Mouse (Mus musculus) fibroblast of lung, adult 2 months (primary cell): Measurements from ENCODE around the gene Elmo1.

ENCODE experiments used
- DNase-seq: peaks from one replicate; pipeline ENCODE4 v3.0.0-alpha.2; 2011; ENCODE audit warnings: low read depth

Gene Elmo1

DNA sequence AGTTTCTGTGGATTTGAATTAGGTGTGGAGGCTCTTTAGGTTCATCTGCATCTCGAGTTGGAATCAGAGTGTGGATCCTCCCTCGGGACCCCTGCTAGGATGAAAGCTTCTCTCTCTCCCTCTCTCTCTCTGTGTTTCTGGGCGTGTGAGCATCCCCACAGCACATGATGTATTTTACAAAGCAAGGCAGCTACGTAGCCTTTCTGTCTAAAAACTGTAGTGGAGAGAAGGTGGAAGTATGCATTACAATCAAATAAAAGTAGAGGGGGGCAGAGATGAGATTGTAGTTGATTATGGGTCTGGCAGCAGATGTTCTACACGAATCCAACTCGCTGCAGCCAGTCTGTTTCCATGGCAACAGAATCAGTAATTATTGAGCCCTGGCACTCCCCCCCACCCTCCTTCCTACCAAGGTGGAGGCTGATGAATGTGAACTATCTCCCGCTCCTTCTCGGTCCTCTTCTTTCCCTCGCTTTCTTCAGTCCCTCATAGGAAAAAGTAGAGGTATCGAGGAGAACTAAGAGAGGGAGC lies 382.0 kb downstream of the Elmo1 start:
- no peak for DNase-seq

DNA sequence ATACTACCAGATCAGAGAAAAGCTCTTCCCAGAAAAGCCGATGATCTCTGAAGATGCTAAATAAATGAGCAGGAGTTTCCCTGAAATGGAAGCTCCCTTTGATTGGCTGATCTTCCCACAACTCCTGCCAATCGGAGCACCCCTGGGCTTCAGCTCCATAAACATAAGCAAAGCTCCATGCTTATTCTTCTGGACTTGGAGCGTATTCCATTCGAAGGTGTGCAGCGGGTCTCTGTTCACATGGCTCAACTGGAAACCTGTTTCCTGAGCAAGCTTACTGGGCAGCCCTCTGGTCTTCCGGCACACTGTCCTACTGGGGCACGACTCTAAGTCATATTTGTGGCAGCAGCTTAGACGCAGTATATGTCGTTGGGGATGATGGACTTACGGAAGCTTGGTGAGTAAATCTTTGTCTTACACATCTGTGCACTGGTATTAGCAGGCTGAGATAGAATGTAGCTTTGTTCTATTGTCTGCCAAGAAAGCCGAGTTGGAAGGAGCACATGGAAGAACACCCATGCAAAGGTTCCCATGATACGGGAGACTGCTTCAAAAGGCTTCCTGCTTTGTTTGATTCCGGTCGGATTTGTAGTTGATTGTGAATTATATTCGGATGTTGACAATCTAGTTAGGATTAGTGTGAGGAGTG lies 382.6 kb downstream of the Elmo1 start:
- no peak for DNase-seq

DNA sequence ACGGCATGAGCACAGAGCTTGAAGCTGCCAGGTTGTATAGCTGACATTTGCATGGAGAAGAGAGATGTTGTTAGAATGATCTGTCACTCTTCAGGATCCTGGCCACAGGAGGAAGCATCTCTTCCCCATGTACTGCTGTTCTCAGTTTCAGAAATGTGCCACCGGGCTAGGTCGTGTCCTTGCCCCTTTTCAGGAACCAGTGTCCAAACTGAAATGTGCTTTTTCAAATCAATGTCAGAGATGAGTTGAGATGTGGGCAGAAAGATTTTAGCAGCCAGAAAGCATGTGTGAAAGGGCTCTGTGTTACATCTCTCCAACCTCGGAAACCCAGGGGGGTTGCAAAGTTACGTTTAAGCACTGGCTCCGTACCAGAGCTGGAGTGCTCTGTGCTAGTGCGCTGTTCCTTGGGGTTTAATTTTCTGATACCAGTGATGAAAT lies 383.3 kb downstream of the Elmo1 start:
- no peak for DNase-seq

DNA sequence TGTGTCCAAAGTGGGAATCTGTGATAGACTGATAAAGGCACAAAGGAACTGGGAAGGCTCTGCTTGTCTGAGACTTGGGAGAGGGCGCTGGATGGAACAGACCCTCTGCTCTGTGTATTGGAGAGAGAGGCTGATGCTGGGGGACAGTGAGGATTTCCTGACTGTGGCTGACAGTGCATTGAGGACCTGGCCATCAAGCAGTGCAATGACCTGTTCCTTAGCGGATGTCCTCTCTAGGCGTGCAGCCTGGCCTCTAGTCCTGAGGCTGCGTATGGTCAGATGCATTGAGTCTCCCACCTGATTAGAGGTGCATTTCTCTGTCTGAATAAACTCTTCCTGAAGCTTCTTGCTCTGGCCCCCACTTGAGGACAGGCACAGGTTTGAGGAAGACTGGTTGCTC lies 384.2 kb downstream of the Elmo1 start:
- no peak for DNase-seq

DNA sequence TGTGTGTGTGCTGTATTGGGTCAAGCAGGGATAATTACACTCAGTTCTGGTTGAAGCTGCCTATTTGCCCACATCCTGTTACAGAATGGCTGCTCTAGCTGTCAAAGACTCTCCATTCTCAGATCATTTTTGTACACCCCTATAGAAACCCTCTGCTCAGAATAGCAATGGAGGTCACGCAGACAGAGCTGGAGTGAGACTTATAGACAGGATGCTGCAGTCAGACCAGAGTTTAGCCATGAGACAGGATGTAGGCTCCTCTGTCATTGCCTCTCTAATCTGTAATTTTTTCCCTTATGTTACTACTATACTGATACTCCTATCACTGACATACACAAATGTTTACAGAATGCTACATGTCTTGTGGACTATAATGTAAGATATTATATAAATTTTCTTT lies 391.4 kb downstream of the Elmo1 start:
- no peak for DNase-seq

DNA sequence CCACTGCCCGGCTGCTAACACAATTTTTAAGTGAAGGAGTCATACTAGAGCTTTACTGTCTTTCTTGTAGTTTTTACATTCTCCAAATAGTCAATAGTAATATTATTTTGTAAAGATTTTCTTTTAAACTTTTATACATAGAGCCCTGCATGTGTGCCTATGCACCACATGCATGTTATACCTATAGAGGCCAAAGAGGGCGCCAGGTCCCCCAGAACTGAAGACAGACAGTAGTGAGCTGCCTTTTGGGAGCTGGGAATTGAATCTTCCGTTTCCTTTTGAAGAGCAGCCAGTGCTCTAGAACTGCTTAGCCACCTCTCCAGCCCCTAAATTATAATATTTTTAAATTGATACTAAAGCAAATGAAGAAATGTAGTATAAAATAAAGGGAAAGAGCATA lies 398.7 kb downstream of the Elmo1 start:
- DNase-seq: no peak

DNA sequence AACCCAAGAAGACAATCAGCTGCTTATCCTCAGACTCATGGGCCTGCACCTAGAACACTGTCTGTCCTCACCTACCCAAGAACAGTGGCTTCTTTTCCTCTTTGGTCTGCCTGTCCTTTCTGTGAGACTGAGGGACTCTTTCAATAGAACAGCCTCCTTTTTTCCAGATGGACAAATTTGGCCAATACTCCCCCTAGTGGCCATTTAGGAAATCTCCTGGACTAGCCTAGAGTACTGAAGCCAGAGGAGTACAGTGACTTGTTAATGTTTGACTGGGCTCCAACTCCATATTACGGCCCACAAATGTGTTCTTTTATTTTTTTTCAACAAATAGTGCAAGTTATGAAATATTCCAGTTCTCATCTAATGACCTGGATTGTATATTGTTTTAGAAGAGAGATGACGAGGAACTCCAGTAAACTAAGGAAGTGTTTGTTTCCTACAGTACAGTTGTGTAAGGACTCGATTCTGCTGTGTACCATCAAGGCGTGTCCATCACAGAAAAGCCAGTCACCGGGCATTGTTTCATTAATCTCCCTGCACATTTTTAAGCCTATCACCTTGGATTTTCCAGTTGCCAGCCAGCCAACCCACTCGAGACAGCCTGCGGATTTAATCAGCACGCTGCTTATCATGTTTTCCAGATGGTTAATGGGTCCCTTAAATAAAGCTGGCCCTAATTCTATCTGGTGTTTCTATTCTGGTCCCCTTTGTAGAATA lies 399.5 kb downstream of the Elmo1 start:
- DNase-seq: no peak

DNA sequence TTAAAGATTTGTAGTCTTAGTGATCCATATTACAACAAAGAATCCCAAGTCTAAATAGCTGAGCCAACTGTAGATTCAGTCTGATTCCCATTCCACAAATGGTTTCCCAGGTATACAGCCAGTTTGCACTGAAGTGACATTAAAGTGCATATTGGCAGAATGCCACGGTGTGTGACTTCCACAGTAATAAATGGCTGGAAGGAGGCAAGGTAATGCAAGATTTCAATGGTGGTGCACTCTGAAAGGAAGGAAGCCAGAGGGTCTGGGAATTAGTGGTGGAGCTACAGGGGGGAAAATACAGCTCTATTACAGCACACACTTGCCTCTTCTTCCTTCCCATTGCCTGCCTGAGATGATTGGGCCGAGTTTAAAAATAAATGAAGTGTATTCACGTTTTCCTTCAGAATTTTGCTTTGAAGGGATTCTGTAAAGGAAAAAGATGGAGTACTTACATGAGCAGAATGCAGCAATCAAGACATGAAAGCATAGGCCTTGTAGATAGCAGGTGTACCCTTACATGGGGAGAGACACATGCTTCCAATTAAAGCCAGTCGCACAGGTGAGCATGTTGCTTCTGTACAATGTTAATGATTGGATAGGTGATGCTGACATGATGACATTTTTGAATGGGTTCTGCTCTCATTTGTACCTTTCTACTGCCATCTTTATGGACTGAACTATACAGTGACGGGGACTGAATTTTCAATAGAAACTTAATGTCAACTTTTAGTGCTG lies 400.6 kb downstream of the Elmo1 start:
- no peak for DNase-seq

DNA sequence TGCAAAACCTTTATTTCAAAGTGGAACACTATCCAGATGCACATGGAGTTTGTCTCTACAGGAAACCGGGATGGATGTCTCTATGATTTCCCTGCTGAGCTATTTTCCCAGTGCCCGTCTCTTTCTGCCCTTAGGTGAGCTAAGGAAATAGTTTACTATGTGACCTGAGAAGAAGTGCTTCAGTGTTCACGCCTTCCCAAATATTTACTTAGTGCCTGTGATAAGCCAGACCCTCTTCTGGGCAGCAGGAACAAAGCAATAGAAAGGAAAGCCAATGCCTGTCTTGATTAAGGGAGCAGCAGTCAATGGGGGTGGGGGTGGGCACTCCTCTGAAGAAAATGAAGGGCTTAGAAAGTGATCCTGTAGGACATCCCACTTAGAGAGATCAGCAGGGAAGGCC lies 401.3 kb downstream of the Elmo1 start:
- no peak for DNase-seq

DNA sequence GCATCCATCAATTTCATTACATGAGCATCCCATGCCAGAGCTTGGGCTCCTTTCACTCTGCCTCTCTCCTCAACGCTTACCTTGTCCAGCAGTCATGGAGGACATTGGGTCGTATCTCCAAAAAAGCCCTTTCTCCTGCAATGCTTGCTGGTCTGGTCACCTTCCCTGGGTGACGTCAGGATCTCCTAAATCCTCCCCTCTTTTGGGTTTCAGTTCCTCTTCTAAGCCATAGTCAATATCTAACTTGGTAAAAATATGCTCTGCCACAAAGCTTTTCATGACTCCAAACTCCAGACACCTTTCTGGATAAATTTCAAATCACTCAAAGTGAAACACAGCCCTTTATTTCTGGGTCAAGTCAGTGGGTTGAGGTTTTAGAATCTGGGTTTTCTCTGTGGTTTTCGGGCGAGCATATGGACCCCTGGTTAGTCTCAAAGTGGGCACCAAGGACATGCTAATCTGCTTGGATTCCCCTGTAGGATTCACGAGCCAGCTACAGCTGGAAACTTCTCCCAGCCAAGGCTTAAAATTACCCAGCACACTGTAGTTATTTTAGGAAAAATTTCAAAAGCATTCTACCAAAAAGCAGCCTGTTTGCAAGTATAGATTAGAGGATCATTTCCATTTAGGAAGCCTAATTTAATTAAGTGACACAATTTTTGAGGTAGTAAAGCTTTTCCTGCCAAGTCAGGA lies 403.8 kb downstream of the Elmo1 start:
- no peak for DNase-seq

DNA sequence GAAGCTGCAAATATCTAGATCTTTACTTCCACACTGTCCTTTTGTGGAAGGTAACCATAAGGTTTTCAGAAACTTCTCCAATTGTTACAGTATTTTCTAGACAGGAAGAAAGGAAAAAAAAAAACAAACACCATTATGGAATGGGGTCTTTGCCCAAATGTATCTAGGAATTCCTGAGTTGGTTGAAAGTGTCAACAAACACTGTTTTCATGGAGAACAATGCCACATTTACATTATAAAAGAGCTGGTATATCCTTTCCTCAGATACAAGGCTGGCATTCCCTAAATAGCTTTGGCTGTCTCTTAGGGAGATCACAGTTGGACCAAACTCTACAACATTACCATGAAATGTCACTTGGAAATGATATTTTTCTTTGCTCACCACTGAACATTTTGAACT lies 411.5 kb downstream of the Elmo1 start:
- no peak for DNase-seq

DNA sequence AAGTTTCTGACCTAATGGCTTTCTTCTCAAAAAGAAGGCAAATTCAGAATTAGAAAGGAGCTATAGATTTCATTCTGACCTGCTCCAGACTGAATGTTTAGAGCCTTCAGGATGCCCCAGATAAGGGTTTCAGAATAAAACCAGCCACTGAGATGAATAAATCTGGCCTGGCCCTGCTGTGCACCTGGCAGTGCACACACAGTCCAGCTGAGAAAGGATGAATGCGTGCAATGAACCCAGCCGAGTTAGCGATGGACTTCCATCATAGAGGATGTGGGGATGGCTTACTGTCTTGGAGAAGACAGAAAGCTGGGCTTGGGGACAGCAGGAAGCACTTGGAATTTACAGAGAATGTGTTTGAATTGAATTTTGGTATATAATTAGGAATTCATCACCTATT lies 413.0 kb downstream of the Elmo1 start:
- no peak for DNase-seq

DNA sequence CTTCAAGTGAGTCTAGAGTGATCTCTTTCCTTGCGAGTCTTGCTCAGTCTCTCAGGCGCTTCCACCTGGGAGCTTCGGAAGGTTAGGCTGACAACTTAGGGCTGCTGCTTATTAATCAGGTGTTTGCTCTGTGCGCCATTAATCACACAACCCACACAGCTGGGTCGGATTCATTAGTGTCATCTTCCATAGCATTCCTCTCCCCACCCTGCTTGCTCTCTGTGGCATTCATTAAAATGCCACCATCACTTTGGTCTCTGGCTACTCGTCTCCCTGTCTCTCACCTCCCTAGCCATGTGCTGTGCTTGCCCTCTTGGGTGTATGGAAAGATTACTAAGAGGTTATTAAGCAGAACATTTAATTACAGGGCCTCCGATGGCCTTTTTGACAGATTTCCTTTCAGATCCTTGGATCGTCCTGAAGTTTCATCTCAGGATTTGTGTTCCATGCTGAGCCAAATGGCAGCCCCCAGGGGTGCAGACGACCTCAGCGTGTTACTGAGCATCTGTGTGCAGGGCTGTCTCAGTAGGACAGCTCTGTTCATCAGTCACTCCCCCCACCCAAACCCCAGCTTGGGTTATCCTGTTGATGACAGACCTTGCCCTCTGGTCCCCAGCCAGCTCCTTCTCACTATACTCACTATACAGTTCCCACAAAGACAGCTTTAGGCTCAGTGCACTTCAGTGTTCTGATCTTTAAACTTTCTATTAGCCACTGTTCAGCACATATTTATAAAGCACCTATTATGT lies 417.2 kb downstream of the Elmo1 start:
- no peak for DNase-seq

DNA sequence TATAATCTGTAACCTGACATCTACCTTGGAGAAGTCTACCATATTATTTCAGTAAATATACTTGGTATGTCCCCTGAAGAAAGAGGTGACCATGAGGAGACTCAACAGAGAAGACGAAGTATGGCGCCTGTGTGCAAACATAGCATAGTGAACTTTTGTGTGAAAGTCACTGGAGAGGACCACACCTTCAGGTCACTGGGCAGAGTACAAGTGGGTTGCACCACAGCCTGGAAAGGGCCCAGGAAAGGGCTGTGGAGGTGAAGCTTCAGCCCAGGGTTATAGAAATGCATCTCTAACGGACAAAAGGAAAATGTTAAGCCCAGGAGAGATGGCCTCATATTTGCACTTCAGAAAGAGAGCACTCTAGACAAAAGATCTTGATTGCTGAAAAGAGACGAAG lies 420.6 kb downstream of the Elmo1 start:
- no peak for DNase-seq

DNA sequence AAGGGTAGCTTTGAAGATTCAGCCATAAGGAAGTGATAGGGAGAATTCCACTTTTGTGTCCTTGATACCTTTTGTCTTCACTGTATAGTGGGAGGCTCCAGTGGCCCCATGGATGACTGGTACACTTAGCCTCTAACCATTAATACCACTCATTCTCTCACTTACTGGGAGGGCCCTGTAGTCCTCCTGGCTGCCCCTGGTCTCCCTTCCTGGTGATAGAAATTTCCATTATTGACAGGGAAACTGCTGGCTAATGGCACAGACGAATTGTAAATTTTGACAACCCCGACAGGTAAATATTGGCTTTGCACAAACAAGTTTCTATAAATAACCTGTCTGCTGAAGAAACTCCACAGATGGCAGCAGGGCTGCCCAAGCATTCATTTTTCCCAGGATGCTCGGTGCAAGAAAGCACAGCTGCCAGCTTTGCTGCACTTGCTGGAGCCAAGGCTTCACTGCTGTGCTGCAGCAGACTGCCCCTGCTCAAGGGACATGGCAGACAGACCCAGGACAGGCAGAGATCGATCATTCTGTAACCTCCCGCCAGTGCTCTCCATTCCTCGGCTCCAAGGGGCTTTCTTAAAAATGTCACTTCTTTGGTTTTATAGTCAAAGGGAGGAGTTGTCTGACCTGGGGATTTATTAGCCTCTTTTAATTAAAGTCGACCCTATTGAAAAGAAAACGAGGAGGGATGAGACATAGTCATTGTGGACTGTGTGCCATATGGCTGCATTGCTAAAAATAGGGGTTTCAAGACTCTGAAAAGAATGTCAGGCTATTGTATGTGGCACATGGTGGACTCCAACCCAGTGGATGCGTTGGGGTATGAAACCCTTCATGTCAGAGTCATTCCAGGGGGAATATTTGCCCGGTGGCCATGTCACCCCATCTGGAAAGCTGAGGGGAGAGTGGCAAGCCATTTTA lies 422.2 kb downstream of the Elmo1 start:
- DNase-seq: no peak

DNA sequence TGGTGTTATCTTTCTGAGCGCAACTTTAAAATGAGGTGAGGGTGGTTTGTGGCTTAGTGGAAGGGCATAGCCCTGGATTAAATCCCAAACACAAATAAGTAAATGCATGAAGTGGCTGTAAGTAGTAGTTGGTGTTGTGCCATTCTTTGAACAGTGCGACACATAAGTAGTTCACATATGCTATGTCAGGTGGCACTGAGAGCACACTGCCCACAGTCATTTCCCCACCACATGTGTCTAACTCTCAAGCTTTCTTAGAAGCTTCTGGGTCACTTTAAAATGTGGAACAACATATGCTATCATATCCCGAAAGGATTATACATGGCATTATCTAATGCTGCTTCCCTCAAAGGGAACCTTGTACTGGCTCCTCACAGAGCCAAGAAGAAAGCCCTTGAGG lies 424.3 kb downstream of the Elmo1 start:
- no peak for DNase-seq

DNA sequence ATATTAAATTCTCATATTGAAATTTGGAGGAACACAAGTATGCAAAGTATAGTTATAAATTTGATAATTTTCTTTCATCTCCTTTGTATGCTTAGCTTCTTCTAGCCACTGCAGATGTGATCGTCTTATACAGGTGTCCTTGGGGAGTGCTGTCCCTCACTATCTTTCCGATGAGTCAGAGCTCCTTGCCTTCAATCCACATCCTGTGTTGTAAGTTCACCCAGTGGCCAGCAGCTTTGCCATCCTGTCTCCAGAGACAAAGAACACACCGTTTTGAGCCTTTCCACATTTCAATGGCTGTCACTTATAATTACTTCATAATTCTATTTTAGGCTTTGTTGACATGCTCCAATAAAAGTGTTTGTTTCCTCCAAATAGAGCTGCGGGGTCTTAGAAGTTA lies 425.7 kb downstream of the Elmo1 start:
- no peak for DNase-seq

DNA sequence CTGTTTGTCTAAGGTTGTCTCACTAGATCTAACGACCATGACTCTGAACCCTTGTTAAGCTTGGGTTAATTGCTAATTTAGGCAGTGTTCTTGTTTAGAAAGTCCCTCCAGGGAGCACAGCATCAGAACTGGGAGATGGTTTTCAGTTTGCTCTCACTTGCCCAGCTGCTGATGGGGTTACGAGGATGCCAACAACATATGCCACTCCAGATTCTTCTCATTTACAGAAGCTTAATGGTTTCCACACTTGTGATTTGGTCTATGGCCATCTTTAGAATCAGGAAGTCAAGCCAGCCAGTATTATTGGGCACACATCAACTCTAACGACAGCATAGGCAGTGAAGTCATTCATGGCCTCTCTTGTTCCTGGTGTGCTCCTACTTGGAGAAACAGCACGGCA lies 427.3 kb downstream of the Elmo1 start:
- no peak for DNase-seq

DNA sequence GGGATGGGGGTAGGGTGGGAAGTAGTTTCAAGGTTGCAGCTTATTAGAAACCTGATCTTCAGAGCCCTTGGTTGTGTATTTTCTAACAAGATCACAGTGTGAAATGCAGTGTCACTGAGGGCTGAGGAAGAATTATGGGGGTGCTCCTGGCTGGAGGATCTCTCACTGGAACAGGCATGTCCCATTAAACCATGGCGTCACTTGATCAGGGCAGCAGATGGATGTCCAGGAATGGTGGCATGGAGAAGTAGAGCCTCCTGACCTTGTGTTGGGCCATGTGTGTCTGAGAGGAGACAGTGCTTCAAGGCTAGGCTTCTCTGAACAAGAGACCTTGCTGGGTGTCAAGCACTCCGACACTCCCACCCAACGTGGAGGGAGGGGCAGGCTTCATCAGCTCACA lies 431.1 kb downstream of the Elmo1 start:
- no peak for DNase-seq

DNA sequence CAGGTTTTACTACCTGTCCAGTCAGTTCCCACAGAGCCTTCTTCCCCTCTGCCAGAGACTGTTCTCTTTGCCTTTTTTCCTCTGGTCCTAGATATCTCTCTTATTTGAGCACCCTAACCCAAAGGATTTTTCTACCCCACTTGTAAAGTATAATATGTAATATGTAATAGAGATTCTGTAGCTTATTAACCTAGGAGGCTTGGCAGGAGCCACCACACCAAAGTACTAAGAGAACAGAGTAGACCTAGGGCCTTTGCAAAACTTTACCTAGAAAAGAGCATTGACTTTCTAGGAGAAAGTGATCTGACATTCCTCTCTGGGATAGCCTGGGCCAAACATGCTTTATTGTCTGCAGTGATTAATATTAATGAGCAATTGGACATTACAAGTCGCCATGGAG lies 433.3 kb downstream of the Elmo1 start:
- DNase-seq: no peak

DNA sequence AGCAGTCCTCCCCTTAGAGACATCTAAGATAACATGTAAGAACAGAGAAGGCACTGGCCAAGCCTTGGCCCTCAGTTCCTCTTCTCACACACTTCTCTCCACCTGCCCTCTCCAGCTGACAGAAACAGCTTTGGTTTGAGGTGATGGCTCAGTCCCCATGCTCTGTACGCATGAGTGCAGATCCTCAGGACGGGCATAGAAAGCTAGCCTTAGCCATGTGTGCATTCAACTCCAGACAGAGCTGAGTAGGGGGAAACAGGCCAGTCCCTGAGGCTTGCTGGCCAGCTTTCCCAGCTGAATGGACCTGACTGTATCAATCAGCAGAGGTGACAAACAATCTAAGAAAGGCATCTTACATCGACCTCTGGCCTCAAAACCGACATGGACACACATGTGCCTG lies 435.4 kb downstream of the Elmo1 start:
- no peak for DNase-seq
